Mouse (Mus musculus) G1E (cell line): ENCODE measurements around the gene Lgals4.

Source experiments
- CTCF ChIP-seq: IDR thresholded peaks from 2 replicates; pipeline ENCODE4 v1.5.1; 2012; ENCODE audit warnings: low read depth, low read length, inconsistent platforms, mixed read lengths
- GATA1 ChIP-seq: IDR thresholded peaks from 2 replicates; pipeline ENCODE4 v1.6.1; 2012; ENCODE audit warnings: borderline replicate concordance, low read length, inconsistent platforms, mixed read lengths

DNA sequence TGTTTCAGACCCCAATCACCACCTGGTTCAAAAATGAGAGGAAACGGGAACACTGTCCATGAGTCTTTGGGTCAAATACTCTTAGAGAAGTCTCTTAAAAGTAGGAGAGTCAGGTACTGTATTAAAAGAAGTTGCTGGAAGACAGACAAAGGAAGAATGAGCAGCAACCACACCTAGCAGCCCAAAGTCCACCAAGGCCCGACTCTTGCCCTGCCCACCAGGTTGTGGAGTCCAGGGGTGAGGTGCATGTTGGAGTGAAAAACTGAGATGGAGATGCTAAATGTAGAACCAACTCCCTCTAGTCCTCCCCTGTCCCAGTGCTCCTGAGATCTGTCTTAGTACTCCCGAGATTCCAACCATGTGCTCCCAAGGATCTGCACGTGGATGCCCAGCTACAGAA, 17.0 kb downstream of the Lgals4 start:
- TF ChIP-seq CTCF: no peak
- TF ChIP-seq GATA1: no peak
